Mouse (Mus musculus) liver, embryonic 14.5 days (tissue): ENCODE measurements around the gene Dennd4a. TPM values are rescaled to one million over a fixed set of nuclear protein-coding genes. Genes with fewer than 3 reads are reported as not detected.
A peak's percentile ranks its signal among the peaks of the same experiment; 100 is the strongest.

Experiments
- ATAC-seq: fragments of 200-750 bp; cut with Nextera tagmentation; 2 replicates; pipeline ENCODE4 v1.8.0; 2017; ENCODE audit warnings: moderate number of reproducible peaks, mild to moderate bottlenecking, moderate library complexity; ENCODE audit not compliant: insufficient read depth
- DNase-seq, 3 experiments: peaks; one replicate each; pipeline ENCODE4 v3.0.0-alpha.2; 2012 to 2013; ENCODE audit warnings: low read depth in 3 of 3, low spot score in 3 of 3
- H3K27ac ChIP-seq: fragments of 300-500 bp; sonication (generic); 2 replicates; pipeline ENCODE4 v1.5.1; 2014; ENCODE audit warnings: moderate library complexity, mild to moderate bottlenecking, control low read depth, inconsistent platforms
- H3K27me3 ChIP-seq: fragments of 300-500 bp; sonication (generic); 2 replicates; pipeline ENCODE4 v1.6.1; 2014; ENCODE audit warnings: mild to moderate bottlenecking, low read length, moderate library complexity; ENCODE audit not compliant: control insufficient read depth, insufficient read depth
- H3K36me3 ChIP-seq: fragments of 300-500 bp; sonication (generic); replicated peaks from 2 replicates; pipeline ENCODE4 v1.6.1; 2014; ENCODE audit warnings: low read depth; ENCODE audit not compliant: control insufficient read depth, insufficient read depth
- H3K4me1 ChIP-seq, 2 experiments: fragments of 200-500 bp in 1 of 2; fragments of 300-500 bp in 1 of 2; sonication (generic) in 1 of 2; replicated peaks; 2 replicates each; pipeline ENCODE4 v1.6.1; 2012 to 2014; ENCODE audit warnings: antibody characterized with exemption in 1 of 2, inconsistent platforms in 1 of 2, low read length in 1 of 2; ENCODE audit not compliant: control insufficient read depth in 2 of 2, insufficient read depth in 2 of 2
- H3K4me2 ChIP-seq: fragments of 300-500 bp; sonication (generic); 2 replicates; pipeline ENCODE4 v1.6.1; 2014; ENCODE audit warnings: low read depth, mild to moderate bottlenecking, control low read depth, moderate library complexity
- H3K4me3 ChIP-seq, 2 experiments: fragments of 200-500 bp in 1 of 2; fragments of 300-500 bp in 1 of 2; sonication (generic) in 1 of 2; 2 replicates each; pipeline ENCODE4 v1.5.1; 2012 to 2014; ENCODE audit warnings: low read depth in 2 of 2, low read length in 2 of 2, mild to moderate bottlenecking in 2 of 2, control low read depth in 1 of 2, inconsistent platforms in 1 of 2, moderate library complexity in 1 of 2; ENCODE audit not compliant: insufficient read depth in 1 of 2
- H3K9ac ChIP-seq: fragments of 300-500 bp; sonication (generic); replicated peaks from 2 replicates; pipeline ENCODE4 v1.6.1; 2014; ENCODE audit warnings: mild to moderate bottlenecking, control low read depth, moderate library complexity
- H3K9me3 ChIP-seq: fragments of 300-500 bp; sonication (generic); 2 replicates; pipeline ENCODE4 v1.6.1; 2016; ENCODE audit warnings: low read length, mixed read lengths; ENCODE audit not compliant: control insufficient read depth
- CTCF ChIP-seq: IDR thresholded peaks from 2 replicates; pipeline ENCODE4 v1.5.1; 2016; ENCODE audit warnings: antibody characterized with exemption, low read depth, control low read depth
- EP300 ChIP-seq: IDR thresholded peaks from 2 replicates; pipeline ENCODE4 v1.6.1; 2016; ENCODE audit warnings: antibody characterized with exemption, low read depth
- WGBS: fragments of 180-500 bp; shearing (Covaris S2); extraction: QIAGEN DNeasy Blood & Tissue Kit; methylation state at CpG from one replicate; pipeline ENCODE4 v1.1.7; 2014; ENCODE audit not compliant: insufficient replicate concordance; 5-methylcytosine and 5-hydroxymethylcytosine counted together
- polyA plus RNA-seq, 2 experiments: library from polyadenylated mRNA; depleted of rRNA in 1 of 2; stranded (reverse) in 1 of 2; unstranded in 1 of 2; fragments of >200 nt; fragmentation: Nextera tagmentation in 1 of 2; extraction: Ambion mirVana in 1 of 2; gene quantifications; 2 replicates each; pipeline versions ENCODE4 v1.2.1 to v1.2.3; 2012 to 2014

Dennd4a gene
- polyA plus RNA-seq, 2 experiments = 29.3 to 36.1 TPM

DNA sequence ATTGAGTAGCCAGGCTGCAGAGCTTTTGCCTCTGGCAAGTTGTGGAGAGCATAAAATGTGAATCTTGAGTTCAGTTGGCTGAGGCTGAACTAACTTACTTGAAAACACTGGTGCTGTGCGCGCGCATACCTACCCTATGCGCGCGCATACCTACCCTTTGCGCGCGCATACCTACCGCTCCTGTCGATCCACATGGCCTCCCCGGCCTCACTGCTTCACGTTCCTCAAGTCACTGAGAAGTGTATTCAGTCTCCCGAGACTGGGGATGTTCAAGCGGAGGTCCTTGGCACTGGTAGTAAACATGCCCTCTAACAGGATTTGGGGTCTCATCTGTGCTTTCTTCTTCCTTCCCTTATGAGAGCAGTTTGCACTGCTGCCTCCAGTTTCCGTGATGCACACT is 107.4 kb downstream of the Dennd4a start:
- peaks cover 64% of the 10 kb centered on the region for H3K36me3 ChIP-seq
- H3K4me2 ChIP-seq = peak overlapping the region; percentile 61
- WGBS = 53% methylated on average over 16 of the region's 16 CpGs
- peak; percentile 40 to 50 (median 47) for DNase-seq
- ATAC-seq = peak; percentile 68; the same call in 1 of the 2 replicates
- peak overlapping the region; percentile 31; the same call in 1 of the 2 replicates for H3K9ac ChIP-seq
- H3K27me3 ChIP-seq = no peaks in the 10 kb centered on the region
- peak overlapping the region; percentile 14; the same call in 1 of the 2 replicates for H3K27ac ChIP-seq
- TF ChIP-seq CTCF (no peak), EP300 (no peak)
- H3K9me3 ChIP-seq = no peaks in the 10 kb centered on the region
- peak overlapping the region; percentile 39 to 60 for H3K4me3 ChIP-seq
- no peaks in the 10 kb centered on the region; a peak in 1 of 4 replicates for H3K4me1 ChIP-seq

DNA sequence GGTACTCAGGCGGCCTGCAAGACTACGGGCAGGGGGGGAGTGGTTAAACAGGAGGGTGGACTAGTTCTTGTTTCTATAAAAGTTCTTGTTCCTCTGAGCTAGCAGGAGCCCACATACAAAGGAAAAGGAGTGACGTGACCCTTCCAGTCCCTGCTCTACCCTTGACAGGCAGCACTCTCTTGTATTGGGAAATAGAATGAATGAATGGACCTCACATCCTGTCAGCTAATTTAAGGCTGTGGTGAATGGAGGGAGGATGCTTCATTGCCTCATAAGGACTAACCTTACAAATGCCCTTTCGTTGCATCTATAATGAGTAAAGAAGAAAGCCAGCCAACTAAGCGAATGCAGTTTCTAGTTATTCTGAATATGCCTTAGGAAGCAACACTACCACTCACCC is 114.6 kb downstream of the Dennd4a start:
- H3K9ac ChIP-seq = no peak overlapping the region
- no peak overlapping the region for H3K27ac ChIP-seq
- peaks cover 13% of the 10 kb centered on the region for H3K36me3 ChIP-seq
- peaks cover 0 to 9% of the 10 kb centered on the region in 2 experiments; a peak in 2 of 4 replicates for H3K4me1 ChIP-seq
- no peak overlapping the region for H3K4me3 ChIP-seq
- no peak overlapping the region for H3K4me2 ChIP-seq
- no peaks in the 10 kb centered on the region for H3K27me3 ChIP-seq
- ATAC-seq (no peak), DNase-seq (no peak)
- H3K9me3 ChIP-seq = no peaks in the 10 kb centered on the region
- TF ChIP-seq CTCF (no peak), EP300 (no peak)
- 52% methylated on average over 5 of the region's 5 CpGs for WGBS

DNA sequence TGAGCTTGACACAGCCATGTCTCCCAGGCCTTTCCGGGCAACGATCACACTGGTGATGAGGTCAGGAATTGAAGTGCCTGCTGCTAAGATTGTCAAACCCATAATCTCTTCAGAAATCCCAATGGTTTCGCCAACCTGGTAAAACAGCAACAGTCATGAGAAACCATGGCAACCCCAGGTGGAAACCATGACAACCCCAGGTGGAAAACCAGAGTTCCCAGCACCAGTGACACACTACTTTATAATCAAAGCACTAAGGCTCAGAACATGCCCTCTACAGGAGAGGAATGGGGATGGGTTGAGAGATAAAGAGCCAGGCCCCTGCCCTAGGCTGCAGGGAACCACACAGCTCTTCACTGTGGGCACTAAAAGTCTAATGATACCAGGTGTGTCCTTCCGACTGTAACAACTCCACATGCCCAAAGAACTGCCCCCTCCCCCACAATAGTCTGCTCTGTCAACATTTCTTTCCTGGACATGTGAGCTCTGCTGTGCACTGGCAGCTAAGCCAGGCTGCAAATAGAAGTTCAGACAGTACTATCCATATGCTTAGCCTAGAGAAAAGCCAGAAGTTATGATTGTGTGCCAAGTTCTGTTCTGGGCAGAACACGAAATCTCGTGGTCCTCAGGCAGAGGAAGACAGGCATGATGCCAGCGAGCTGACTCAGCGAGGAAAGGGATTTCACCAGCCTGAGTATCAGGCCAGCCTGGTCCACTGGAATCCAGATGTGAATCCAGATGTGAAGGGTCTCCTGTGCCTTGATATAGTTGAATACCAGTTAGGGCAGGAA is 115.3 kb downstream of the Dennd4a start:
- WGBS = 65% methylated on average over 8 of the region's 8 CpGs
- H3K4me3 ChIP-seq = no peak overlapping the region
- no peak overlapping the region for H3K4me2 ChIP-seq
- TF ChIP-seq CTCF = no peak
- no peak for TF ChIP-seq EP300
- peaks cover 0 to 10% of the 10 kb centered on the region in 2 experiments; a peak in 2 of 4 replicates for H3K4me1 ChIP-seq
- H3K27me3 ChIP-seq = no peaks in the 10 kb centered on the region
- no peak overlapping the region for H3K27ac ChIP-seq
- ATAC-seq = no peak
- no peak overlapping the region for H3K9ac ChIP-seq
- peaks cover 8% of the 10 kb centered on the region for H3K36me3 ChIP-seq
- H3K9me3 ChIP-seq = no peaks in the 10 kb centered on the region
- DNase-seq = no peak

DNA sequence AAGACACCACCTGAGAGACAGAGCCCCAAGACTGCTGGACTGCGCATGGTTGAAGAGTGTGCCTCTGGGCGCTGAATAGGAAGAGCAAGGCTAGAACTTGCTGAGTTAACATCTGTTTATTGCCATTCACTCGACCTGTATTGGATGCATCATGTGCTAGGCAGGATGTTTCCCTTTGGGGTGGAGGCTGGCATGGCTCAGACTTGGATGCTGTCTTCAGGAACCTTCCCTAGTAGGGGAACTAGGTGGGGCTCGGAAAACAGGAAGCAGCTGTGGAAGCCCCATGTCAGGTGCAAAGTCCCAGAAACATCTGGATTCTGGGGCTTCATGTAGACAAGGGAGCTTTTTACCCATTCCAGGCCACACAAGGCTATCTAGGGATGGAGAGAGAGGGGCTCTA is 119.1 kb downstream of the Dennd4a start:
- no peak overlapping the region for H3K4me2 ChIP-seq
- H3K4me1 ChIP-seq = peaks cover 33 to 46% of the 10 kb centered on the region in 2 experiments
- no peak overlapping the region for H3K27ac ChIP-seq

More for the DNA sequence above, 119.1 kb downstream of the Dennd4a start:
- H3K4me3 ChIP-seq = no peak overlapping the region
- no peaks in the 10 kb centered on the region for H3K36me3 ChIP-seq
- TF ChIP-seq EP300 = no peak
- no peak for TF ChIP-seq CTCF
- H3K9ac ChIP-seq = no peak overlapping the region
- ATAC-seq = no peak
- no peaks in the 10 kb centered on the region for H3K9me3 ChIP-seq
- no peak for DNase-seq
- H3K27me3 ChIP-seq = no peaks in the 10 kb centered on the region
- 58% methylated on average over 4 of the region's 4 CpGs for WGBS
